ENCODE assay signal across 26 mouse cellular contexts in genomic region chr15:9289660-9290059, GRCm38 (mm10). TPM values are rescaled to one million over a fixed set of nuclear protein-coding genes. Genes with fewer than 3 reads are reported as not detected.
DNase-seq lines count a peak whose midpoint lies in the region; ATAC-seq and TF ChIP-seq lines count a peak whose summit lies in the region.
"Had no signal": no experiment of that assay in that cellular context is flagged by ENCODE, and none has a peak within 500 bp of the region (broad histone marks: within the 10 kb centered on the region; RNA-seq: fewer than 3 reads in every experiment).

No protein-coding gene starts in this region.

- no peaks in the 10 kb centered on the region for H3K9me3 ChIP-seq in heart, postnatal 0 days (replicated peaks; ENCODE audit: control insufficient read depth, low read length)
- H3K9me3 ChIP-seq in liver, embryonic 11.5 days (ENCODE audit: control insufficient read depth, low read length), result no peaks in the 10 kb centered on the region
- H3K9me3 ChIP-seq in CH12.LX (replicated peaks; ENCODE audit: low read length), result no peaks in the 10 kb centered on the region
- H3K9me3 ChIP-seq in forebrain, postnatal 0 days (ENCODE audit: low read length), result no peaks in the 10 kb centered on the region
- H3K9me3 ChIP-seq: embryonic facial prominence, embryonic 10.5 days; forebrain, embryonic 13.5 days; G1E; heart, embryonic 10.5 days; hindbrain, embryonic 10.5 days; intestine, embryonic 15.5 days had no signal

- no peak overlapping the region for H3K27ac ChIP-seq in heart, postnatal 0 days (ENCODE audit: low read depth)
- no peak overlapping the region for H3K27ac ChIP-seq in liver, adult 2 months (replicated peaks; ENCODE audit: insufficient read depth, low read depth, low read length)
- no peak overlapping the region for H3K27ac ChIP-seq in liver, embryonic 11.5 days (ENCODE audit: low read depth, low read length)
- no peak overlapping the region for H3K27ac ChIP-seq in CH12.LX (ENCODE audit: insufficient read depth, low read depth)
- H3K27ac ChIP-seq in forebrain, postnatal 0 days (ENCODE audit: low read depth, low read length), result no peak overlapping the region
- H3K27ac ChIP-seq: embryonic facial prominence, embryonic 10.5 days; forebrain, embryonic 13.5 days; heart, embryonic 10.5 days; hindbrain, embryonic 10.5 days; hindbrain, embryonic 14.5 days; intestine, embryonic 15.5 days had no signal

- DNase-seq in heart, postnatal 0 days (ENCODE audit: low spot score), result no peak
- no peak for DNase-seq in heart, adult 9 months (ENCODE audit: low spot score in 2 of 2)
- DNase-seq in liver, adult 2 months (ENCODE audit: extremely low read depth, low read depth, low spot score), result peak; percentile 64
- DNase-seq in liver, embryonic 11.5 days (ENCODE audit: low spot score), result no peak
- peak; percentile 21 for DNase-seq in CH12.LX (ENCODE audit: extremely low read depth)
- no peak for DNase-seq in forebrain, postnatal 0 days
- DNase-seq: adrenal gland, postnatal 14 days; cerebellum, adult 11-12 months; cerebellum, adult 9-10 months; cerebellum, postnatal 25 days; gastrocnemius, postnatal 14 days; heart, postnatal 14 days had no signal

- ATAC-seq in heart, postnatal 0 days (ENCODE audit: insufficient read depth, low read depth), result no peak
- no peak for ATAC-seq in liver, embryonic 11.5 days (replicated peaks; ENCODE audit: low FRiP score)
- peak; percentile 47; the same call in 1 of the 2 replicates for ATAC-seq in common myeloid progenitor, adult 5-6 weeks (replicated peaks; ENCODE audit: low read depth, poor library complexity, severe bottlenecking)
- ATAC-seq in forebrain, postnatal 0 days, result no peak
- ATAC-seq: activated CD4-positive, CD25-positive, alpha-beta regulatory T cell, adult 4 months; forebrain, embryonic 13.5 days; intestine, embryonic 15.5 days; Patski had no signal

- peak; percentile 30 for TF ChIP-seq RAD21 in CH12.LX (IDR thresholded peaks at IDR 0.05; ENCODE audit: low read depth, low read length)

- no peak overlapping the region for H3K4me2 ChIP-seq in heart, postnatal 0 days (ENCODE audit: low read depth, low read length)
- no peak overlapping the region for H3K4me2 ChIP-seq in liver, embryonic 11.5 days
- H3K4me2 ChIP-seq in CH12.LX (ENCODE audit: insufficient read depth, low read depth, poor library complexity, severe bottlenecking), result no peak overlapping the region
- H3K4me2 ChIP-seq in forebrain, postnatal 0 days (ENCODE audit: low read depth), result no peak overlapping the region
- H3K4me2 ChIP-seq: forebrain, embryonic 13.5 days; hindbrain, embryonic 14.5 days; intestine, embryonic 15.5 days had no signal

- TF ChIP-seq POLR2A in liver, adult 2 months (IDR thresholded peaks at IDR 0.05; ENCODE audit: extremely low read depth, insufficient read depth, low read length), result no peak
- TF ChIP-seq POLR2A in CH12.LX (IDR thresholded peaks at IDR 0.05; ENCODE audit: low read depth, low read length), result no peak

- TF ChIP-seq CTCF in heart, postnatal 0 days (IDR thresholded peaks at IDR 0.05; ENCODE audit: low read depth), result 0 out of 2 replicates have a peak, but pooled peaks have one; percentile 3
- no peak for TF ChIP-seq CTCF in liver, adult 2 months (IDR thresholded peaks at IDR 0.05; ENCODE audit: low read depth, low read length)
- peak in 1 of 2 experiments; percentile 49; a peak in 2 of 4 replicates for TF ChIP-seq CTCF in CH12.LX (conservative IDR thresholded peaks at IDR 0.05 in 1 of 2, IDR thresholded peaks at IDR 0.05 in 1 of 2; ENCODE audit: low read depth in 2 of 2, low read length in 2 of 2)
- no peak for TF ChIP-seq CTCF in forebrain, postnatal 0 days (IDR thresholded peaks at IDR 0.05; ENCODE audit: low read depth)

- no peaks in the 10 kb centered on the region for H3K79me2 ChIP-seq in liver, adult 2 months (ENCODE audit: control insufficient read depth, insufficient read depth, low read length)
- no peaks in the 10 kb centered on the region for H3K79me2 ChIP-seq in CH12.LX (replicated peaks; ENCODE audit: control insufficient read depth, extremely low read depth, insufficient read depth, poor library complexity, severe bottlenecking)

- no peaks in the 10 kb centered on the region for H3K27me3 ChIP-seq in heart, postnatal 0 days (ENCODE audit: control insufficient read depth, insufficient read depth, low read length)
- H3K27me3 ChIP-seq in liver, adult 2 months (ENCODE audit: control insufficient read depth, insufficient read depth, low read length), result no peaks in the 10 kb centered on the region
- no peaks in the 10 kb centered on the region for H3K27me3 ChIP-seq in liver, embryonic 11.5 days (replicated peaks; ENCODE audit: control insufficient read depth, insufficient read depth, low read length)
- no peaks in the 10 kb centered on the region for H3K27me3 ChIP-seq in CH12.LX (replicated peaks)
- H3K27me3 ChIP-seq in forebrain, postnatal 0 days (ENCODE audit: insufficient read depth, low read length), result no peaks in the 10 kb centered on the region
- H3K27me3 ChIP-seq: forebrain, embryonic 13.5 days; intestine, embryonic 15.5 days had no signal

- no peaks in the 10 kb centered on the region for H3K4me1 ChIP-seq in heart, postnatal 0 days (ENCODE audit: control insufficient read depth, insufficient read depth)
- peaks cover 4% of the 10 kb centered on the region; the same call in 1 of the 2 replicates for H3K4me1 ChIP-seq in liver, adult 2 months (ENCODE audit: control insufficient read depth, insufficient read depth, low read length)
- no peaks in the 10 kb centered on the region for H3K4me1 ChIP-seq in liver, embryonic 11.5 days (replicated peaks; ENCODE audit: control insufficient read depth, insufficient read depth, low read length)
- H3K4me1 ChIP-seq in CH12.LX (ENCODE audit: control insufficient read depth in 1 of 2, insufficient read depth in 2 of 2), result no peaks in the 10 kb centered on the region
- no peaks in the 10 kb centered on the region for H3K4me1 ChIP-seq in forebrain, postnatal 0 days (ENCODE audit: insufficient read depth)
- H3K4me1 ChIP-seq: embryonic facial prominence, embryonic 10.5 days; forebrain, embryonic 13.5 days; heart, embryonic 10.5 days; hindbrain, embryonic 10.5 days; intestine, embryonic 15.5 days had no signal

- H3K36me3 ChIP-seq in heart, postnatal 0 days (replicated peaks; ENCODE audit: control insufficient read depth, insufficient read depth, low read length), result no peaks in the 10 kb centered on the region
- H3K36me3 ChIP-seq in liver, adult 2 months (ENCODE audit: control insufficient read depth, insufficient read depth, low read length), result peaks cover 1% of the 10 kb centered on the region; the same call in 1 of the 2 replicates
- H3K36me3 ChIP-seq in liver, embryonic 11.5 days (ENCODE audit: control insufficient read depth, insufficient read depth, low read length), result no peaks in the 10 kb centered on the region
- no peaks in the 10 kb centered on the region for H3K36me3 ChIP-seq in CH12.LX (replicated peaks in 1 of 2; ENCODE audit: control insufficient read depth in 1 of 2, insufficient read depth in 1 of 2, low read length in 1 of 2)
- no peaks in the 10 kb centered on the region for H3K36me3 ChIP-seq in forebrain, postnatal 0 days (ENCODE audit: insufficient read depth)
- H3K36me3 ChIP-seq: embryonic facial prominence, embryonic 10.5 days; G1E; heart, embryonic 10.5 days; hindbrain, embryonic 10.5 days; intestine, embryonic 15.5 days had no signal

- in situ Hi-C loops in CH12.LX (cut with MboI; ENCODE audit: low pct_ligation_motif_present, low pct_unique_long_range_greater_than_20kb, low sequenced_read_pairs), result no loop called here

- WGBS in heart, postnatal 0 days, result 65% methylated on average over 2 of the region's 2 CpGs
- 39% methylated on average over 2 of the region's 2 CpGs for WGBS in liver, adult 2 months
- 57% methylated on average over 2 of the region's 2 CpGs for WGBS in liver, embryonic 11.5 days
- WGBS in forebrain, postnatal 0 days, result 59% methylated on average over 2 of the region's 2 CpGs

- H3K9ac ChIP-seq in heart, postnatal 0 days (replicated peaks; ENCODE audit: low read depth, low read length), result no peak overlapping the region
- H3K9ac ChIP-seq in liver, adult 2 months (ENCODE audit: low read depth, low read length), result no peak overlapping the region
- H3K9ac ChIP-seq in liver, embryonic 11.5 days (ENCODE audit: low read depth, low read length), result no peak overlapping the region
- no peak overlapping the region for H3K9ac ChIP-seq in CH12.LX (ENCODE audit: insufficient read depth, low read depth)
- no peak overlapping the region for H3K9ac ChIP-seq in forebrain, postnatal 0 days
- H3K9ac ChIP-seq: forebrain, embryonic 13.5 days; hindbrain, embryonic 14.5 days; intestine, embryonic 15.5 days had no signal

- no peak overlapping the region for H3K4me3 ChIP-seq in heart, postnatal 0 days (ENCODE audit: low read depth, low read length)
- H3K4me3 ChIP-seq in liver, adult 2 months (ENCODE audit: insufficient read depth, low read depth, low read length), result no peak overlapping the region
- H3K4me3 ChIP-seq in liver, embryonic 11.5 days (ENCODE audit: low read depth, low read length), result no peak overlapping the region
- H3K4me3 ChIP-seq in CH12.LX (replicated peaks in 1 of 3; ENCODE audit: low read depth in 2 of 3, low read length in 2 of 3, poor library complexity in 1 of 3), result no peak overlapping the region
- H3K4me3 ChIP-seq in forebrain, postnatal 0 days (ENCODE audit: low read depth, low read length), result no peak overlapping the region
- H3K4me3 ChIP-seq: embryonic facial prominence, embryonic 10.5 days; forebrain, embryonic 13.5 days; heart, embryonic 10.5 days; hindbrain, embryonic 10.5 days; intestine, embryonic 15.5 days had no signal

- TF ChIP-seq EP300 in heart, postnatal 0 days (IDR thresholded peaks at IDR 0.05; ENCODE audit: low read depth), result no peak
- no peak for TF ChIP-seq EP300 in CH12.LX (IDR thresholded peaks at IDR 0.05; ENCODE audit: low read length)

- dilution Hi-C loops in CH12.LX (cut with MboI; ENCODE audit: extremely low pct_ligation_motif_present, extremely low pct_unique_long_range_greater_than_20kb, low sequenced_read_pairs), result no loop called here

RNA-seq across cellular contexts. Expression of gene Ugt3a1, which starts 13.0 kb away (rescaled TPM):
- total RNA-seq in heart, postnatal 0 days (2014; rRNA removed; ENCODE audit: low replicate concordance), result not detected in 2 replicates
- not detected in 2 replicates for polyA plus RNA-seq in heart, postnatal 0 days (2015; fragmentation: Nextera tagmentation; extraction: Ambion mirVana)
- total RNA-seq in liver, adult 2 months (2014; rRNA removed), result 95.4 and 118 TPM in 2 replicates
- polyA plus RNA-seq in liver, adult 2 months (2012; rRNA removed), result 50.9 and 100 TPM in 2 replicates
- 0.21 TPM in 1 of 2 replicates, not detected in the other for polyA plus RNA-seq in liver, embryonic 11.5 days (2014; fragmentation: Nextera tagmentation; extraction: Ambion mirVana)
- total RNA-seq in CH12.LX (2012; rRNA removed) (not detected in 2 replicates), CH12.LX (2014; rRNA removed) (not detected in 2 replicates)
- not detected in 2 replicates for polyA plus RNA-seq in CH12.LX (2012; ENCODE audit: insufficient read length, low read depth)
- total RNA-seq in common myeloid progenitor, adult 5-6 weeks (2017), result not detected in 2 replicates
- not detected in 2 replicates for total RNA-seq in forebrain, postnatal 0 days (2014; rRNA removed)
- polyA plus RNA-seq in forebrain, postnatal 0 days (2015; fragmentation: Nextera tagmentation; extraction: Ambion mirVana), result not detected in 2 replicates
- total RNA-seq: adrenal gland, adult 18-20 months; gastrocnemius, postnatal 14 days; granulocyte monocyte progenitor cell, adult 5-6 weeks; heart, postnatal 14 days had no signal
- polyA plus RNA-seq: activated CD4-positive, CD25-positive, alpha-beta regulatory T cell, adult 4 months; embryonic facial prominence, embryonic 10.5 days; embryonic facial prominence, embryonic 14.5 days; forebrain, embryonic 13.5 days; G1E; heart, embryonic 10.5 days; heart, embryonic 14.5 days; hindbrain, embryonic 10.5 days; hindbrain, embryonic 14.5 days; intestine, embryonic 15.5 days; Patski had no signal

RNA-seq across cellular contexts. Expression of gene Ugt3a2, which starts 45.7 kb away (rescaled TPM):
- not detected in 2 replicates for total RNA-seq in heart, postnatal 0 days (2014; rRNA removed; ENCODE audit: low replicate concordance)
- polyA plus RNA-seq in heart, postnatal 0 days (2015; fragmentation: Nextera tagmentation; extraction: Ambion mirVana), result not detected in 2 replicates
- total RNA-seq in liver, adult 2 months (2014; rRNA removed), result 340 and 468 TPM in 2 replicates
- 218 and 268 TPM in 2 replicates for polyA plus RNA-seq in liver, adult 2 months (2012; rRNA removed)
- not detected in 2 replicates for polyA plus RNA-seq in liver, embryonic 11.5 days (2014; fragmentation: Nextera tagmentation; extraction: Ambion mirVana)
- total RNA-seq in CH12.LX (2012; rRNA removed) (not detected in 2 replicates), CH12.LX (2014; rRNA removed) (not detected in 2 replicates)
- polyA plus RNA-seq in CH12.LX (2012; ENCODE audit: insufficient read length, low read depth), result not detected in 2 replicates
- not detected in 2 replicates for total RNA-seq in common myeloid progenitor, adult 5-6 weeks (2017)
- total RNA-seq in forebrain, postnatal 0 days (2014; rRNA removed), result not detected in 2 replicates
- not detected in 2 replicates for polyA plus RNA-seq in forebrain, postnatal 0 days (2015; fragmentation: Nextera tagmentation; extraction: Ambion mirVana)
- total RNA-seq: G1E; gastrocnemius, postnatal 14 days; granulocyte monocyte progenitor cell, adult 5-6 weeks; heart, postnatal 14 days had no signal
- polyA plus RNA-seq: activated CD4-positive, CD25-positive, alpha-beta regulatory T cell, adult 4 months; embryonic facial prominence, embryonic 10.5 days; embryonic facial prominence, embryonic 14.5 days; forebrain, embryonic 13.5 days; G1E; heart, embryonic 10.5 days; heart, embryonic 14.5 days; hindbrain, embryonic 10.5 days; hindbrain, embryonic 14.5 days; intestine, embryonic 15.5 days; Patski had no signal

Comparison
In these comparisons a context has a peak if more than half of its experiments do, and no peak if none do; other contexts are left out.
1. DNase-seq: peak in liver, adult 2 months (single experiment) and CH12.LX (single experiment); none in heart, postnatal 0 days (single experiment), heart, adult 9 months (0 of 2), liver, embryonic 11.5 days (single experiment) and forebrain, postnatal 0 days (single experiment).
2. RNA of gene Ugt3a1, which starts 13.0 kb away (total RNA-seq): 95.4 to 118 TPM in liver, adult 2 months; not detected in CH12.LX, not detected in heart, postnatal 0 days, not detected in common myeloid progenitor, adult 5-6 weeks and not detected in forebrain, postnatal 0 days; every median in the first group is over 10 times any median in the second.
3. RNA of gene Ugt3a2, which starts 45.7 kb away (total RNA-seq): 340 to 468 TPM in liver, adult 2 months; not detected in heart, postnatal 0 days, not detected in CH12.LX, not detected in common myeloid progenitor, adult 5-6 weeks and not detected in forebrain, postnatal 0 days; every median in the first group is over 100 times any median in the second.